Mouse (Mus musculus): ENCODE data around the gene Olfr323. TPM values are rescaled to one million over a fixed set of nuclear protein-coding genes. Genes with fewer than 3 reads are reported as not detected.

Olfr323 gene
- polyA plus RNA-seq, 2 experiments = not detected

DNA sequence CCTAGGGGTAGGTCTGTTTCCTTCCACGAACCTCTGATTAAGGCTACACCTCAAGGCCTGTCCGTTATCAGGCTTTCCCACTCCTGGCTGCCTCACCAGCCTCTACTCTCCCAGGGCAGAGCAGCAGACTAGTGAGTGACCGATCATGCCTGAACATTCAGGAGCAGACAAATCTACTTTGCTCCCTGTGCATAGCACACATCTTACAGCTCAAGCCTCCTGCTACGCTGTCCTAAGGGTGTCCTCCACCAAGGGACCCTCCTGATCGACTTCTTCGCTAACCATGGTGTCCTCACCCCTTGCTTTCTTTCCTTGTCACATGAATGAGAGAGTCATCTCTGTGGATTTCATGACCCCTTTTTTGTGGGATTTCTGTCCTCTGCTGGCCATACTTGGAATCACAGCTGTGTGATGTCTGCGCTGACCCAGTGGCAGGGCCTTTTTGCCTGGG lies 42.4 kb downstream of the Olfr323 start:
- no peak for TF ChIP-seq POLR2A (IDR thresholded peaks at IDR 0.05; ENCODE audit: borderline replicate concordance, extremely low read depth, insufficient read depth, insufficient read length)
- 70% methylated on average over 7 of the region's 7 CpGs for WGBS
- no peak overlapping the region for H3K4me3 ChIP-seq (replicated peaks; ENCODE audit: low read length)
- DNase-seq (ENCODE audit: low spot score) (no peak), ATAC-seq (ENCODE audit: low FRiP score, low read depth) (no peak)
- H3K4me1 ChIP-seq (ENCODE audit: control insufficient read depth, insufficient read depth, low read length) = no peaks in the 10 kb centered on the region
- no peak overlapping the region for H3K27ac ChIP-seq (replicated peaks; ENCODE audit: low read depth, low read length)
- no peak overlapping the region for H3K4me2 ChIP-seq (replicated peaks; ENCODE audit: low read depth, low read length, severe bottlenecking)
- H3K9me3 ChIP-seq (ENCODE audit: control insufficient read depth, low read length) = no peaks in the 10 kb centered on the region
- H3K9ac ChIP-seq (ENCODE audit: low read depth, low read length, severe bottlenecking) = no peak overlapping the region
- H3K27me3 ChIP-seq (ENCODE audit: control insufficient read depth, insufficient read depth, low read length) = no peaks in the 10 kb centered on the region
- H3K36me3 ChIP-seq (ENCODE audit: control insufficient read depth, insufficient read depth, low read length) = no peaks in the 10 kb centered on the region

DNA sequence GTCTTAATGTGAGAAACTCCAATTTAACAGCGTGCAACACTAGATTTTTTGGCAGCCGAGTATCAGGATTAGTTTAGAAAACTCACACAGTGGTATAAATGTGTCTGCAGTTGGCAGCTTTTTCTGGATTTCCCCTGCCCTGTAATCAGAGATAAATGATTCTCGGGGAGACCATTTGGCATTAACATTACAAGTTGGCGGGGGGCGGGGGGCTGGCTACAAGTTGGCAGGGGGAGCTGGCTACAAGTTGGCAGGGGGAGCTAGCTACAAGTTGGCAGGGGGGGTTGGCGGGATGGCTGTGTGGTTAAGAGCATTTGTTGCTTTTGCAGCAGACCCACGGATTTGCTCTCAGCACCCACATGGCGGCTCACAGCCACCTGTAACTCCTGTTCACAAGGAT lies 51.7 kb downstream of the Olfr323 start:
- WGBS = 71% methylated on average over 8 of the region's 8 CpGs
- Histone ChIP-seq H3K27me3 (ENCODE audit: control insufficient read depth, insufficient read depth, low read length) (no peaks in the 10 kb centered on the region), H3K27ac (replicated peaks; ENCODE audit: low read depth, low read length) (no peak overlapping the region), H3K4me2 (replicated peaks; ENCODE audit: low read depth, low read length, severe bottlenecking) (no peak overlapping the region), H3K4me3 (replicated peaks; ENCODE audit: low read length) (no peak overlapping the region), H3K4me1 (ENCODE audit: control insufficient read depth, insufficient read depth, low read length) (no peaks in the 10 kb centered on the region), H3K9me3 (ENCODE audit: control insufficient read depth, low read length) (no peaks in the 10 kb centered on the region), H3K9ac (ENCODE audit: low read depth, low read length, severe bottlenecking) (no peak overlapping the region), H3K36me3 (ENCODE audit: control insufficient read depth, insufficient read depth, low read length) (no peaks in the 10 kb centered on the region)
- no peak for ATAC-seq (ENCODE audit: low FRiP score, low read depth)
- DNase-seq (ENCODE audit: low spot score) = no peak
- no peak for TF ChIP-seq POLR2A (IDR thresholded peaks at IDR 0.05; ENCODE audit: borderline replicate concordance, extremely low read depth, insufficient read depth, insufficient read length)

DNA sequence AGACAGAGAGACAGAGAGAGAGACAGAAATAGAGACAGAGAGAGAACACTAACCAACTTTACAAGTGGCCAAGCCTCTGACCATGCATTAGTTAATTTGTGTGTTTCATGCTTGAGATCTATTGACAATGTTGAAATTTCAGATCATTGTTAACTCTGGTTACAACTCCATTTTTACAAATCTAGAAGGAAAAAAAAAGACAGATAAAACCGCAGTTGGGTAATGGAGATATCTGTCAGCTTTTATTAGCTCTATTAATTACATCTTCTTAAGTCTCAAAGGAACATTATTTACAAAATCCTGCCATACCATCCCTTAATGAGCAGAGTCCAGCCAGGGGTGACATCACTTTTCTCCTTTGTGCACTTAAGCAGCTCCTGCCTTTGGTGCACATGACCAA lies 52.9 kb downstream of the Olfr323 start, which contains the start of gene Olfr325:
Gene Olfr325, plus strand, starts transcription at position 301 of the 400 bp plus-strand sequence.
- Histone ChIP-seq H3K4me1 (ENCODE audit: control insufficient read depth, insufficient read depth, low read length) (no peaks in the 10 kb centered on the region), H3K27ac (replicated peaks; ENCODE audit: low read depth, low read length) (no peak within 1 kb of the TSS), H3K4me3 (replicated peaks; ENCODE audit: low read length) (no peak within 1 kb of the TSS), H3K9me3 (ENCODE audit: control insufficient read depth, low read length) (no peaks in the 10 kb centered on the region), H3K4me2 (replicated peaks; ENCODE audit: low read depth, low read length, severe bottlenecking) (no peak within 1 kb of the TSS), H3K36me3 (ENCODE audit: control insufficient read depth, insufficient read depth, low read length) (no peaks in the 10 kb centered on the region), H3K27me3 (ENCODE audit: control insufficient read depth, insufficient read depth, low read length) (no peaks in the 10 kb centered on the region), H3K9ac (ENCODE audit: low read depth, low read length, severe bottlenecking) (no peak within 1 kb of the TSS)
- ATAC-seq (ENCODE audit: low FRiP score, low read depth) (no peak), DNase-seq (ENCODE audit: low spot score) (no peak)
- 88% methylated on average over 1 of the region's 1 CpGs for WGBS
- TF ChIP-seq POLR2A (IDR thresholded peaks at IDR 0.05; ENCODE audit: borderline replicate concordance, extremely low read depth, insufficient read depth, insufficient read length) = no peak

Other genes with a start within 250 kb of the Olfr323 start
- gene 1810065E05Rik, start 209.4 kb downstream of the Olfr323 start, polyA plus RNA-seq (2012; rRNA removed) = not detected in 2 replicates
- gene 1810065E05Rik, start 209.4 kb downstream of the Olfr323 start, polyA plus RNA-seq (2014; fragmentation: Nextera tagmentation; extraction: Ambion mirVana) = not detected in 2 replicates
- not detected in 2 replicates for gene Gm12253, start 197.9 kb downstream of the Olfr323 start, polyA plus RNA-seq (2012; rRNA removed)
- gene Gm12253, start 197.9 kb downstream of the Olfr323 start, polyA plus RNA-seq (2014; fragmentation: Nextera tagmentation; extraction: Ambion mirVana) = not detected in 2 replicates
- gene Lypd9, start 177.6 kb downstream of the Olfr323 start, polyA plus RNA-seq (2012; rRNA removed) = not detected in 2 replicates
- gene Lypd9, start 177.6 kb downstream of the Olfr323 start, polyA plus RNA-seq (2014; fragmentation: Nextera tagmentation; extraction: Ambion mirVana) = not detected in 2 replicates
- not detected in 2 replicates for gene Olfr30, start 168.2 kb downstream of the Olfr323 start, polyA plus RNA-seq (2012; rRNA removed)
- gene Olfr30, start 168.2 kb downstream of the Olfr323 start, polyA plus RNA-seq (2014; fragmentation: Nextera tagmentation; extraction: Ambion mirVana) = not detected in 2 replicates
- gene Olfr332, start 137.9 kb downstream of the Olfr323 start, polyA plus RNA-seq (2012; rRNA removed) = not detected in 2 replicates
- gene Olfr332, start 137.9 kb downstream of the Olfr323 start, polyA plus RNA-seq (2014; fragmentation: Nextera tagmentation; extraction: Ambion mirVana) = not detected in 2 replicates
- not detected in 2 replicates for gene Olfr331, start 127.9 kb downstream of the Olfr323 start, polyA plus RNA-seq (2012; rRNA removed)
- gene Olfr331, start 127.9 kb downstream of the Olfr323 start, polyA plus RNA-seq (2014; fragmentation: Nextera tagmentation; extraction: Ambion mirVana) = not detected in 2 replicates
- gene Olfr330, start 95.7 kb downstream of the Olfr323 start, polyA plus RNA-seq (2012; rRNA removed) = 0.06 TPM in 1 of 2 replicates, not detected in the other
- gene Olfr330, start 95.7 kb downstream of the Olfr323 start, polyA plus RNA-seq (2014; fragmentation: Nextera tagmentation; extraction: Ambion mirVana) = not detected in 2 replicates
- gene Olfr329-ps, start 84.1 kb downstream of the Olfr323 start, polyA plus RNA-seq (2012; rRNA removed) = 0.09 TPM in 1 of 2 replicates, not detected in the other
- not detected in 2 replicates for gene Olfr329-ps, start 84.1 kb downstream of the Olfr323 start, polyA plus RNA-seq (2014; fragmentation: Nextera tagmentation; extraction: Ambion mirVana)
- 0.01 TPM in 1 of 2 replicates, not detected in the other for gene Olfr328, start 74.9 kb downstream of the Olfr323 start, polyA plus RNA-seq (2012; rRNA removed)
- gene Olfr328, start 74.9 kb downstream of the Olfr323 start, polyA plus RNA-seq (2014; fragmentation: Nextera tagmentation; extraction: Ambion mirVana) = 0.07 and 0.11 TPM in 2 replicates
- gene Olfr224, start 59.9 kb downstream of the Olfr323 start, polyA plus RNA-seq (2012; rRNA removed) = 0.09 and 0.15 TPM in 2 replicates
- gene Olfr224, start 59.9 kb downstream of the Olfr323 start, polyA plus RNA-seq (2014; fragmentation: Nextera tagmentation; extraction: Ambion mirVana) = not detected in 2 replicates
- gene Olfr325, start 52.8 kb downstream of the Olfr323 start, polyA plus RNA-seq (2012; rRNA removed) = not detected in 2 replicates
- not detected in 2 replicates for gene Olfr325, start 52.8 kb downstream of the Olfr323 start, polyA plus RNA-seq (2014; fragmentation: Nextera tagmentation; extraction: Ambion mirVana)
- not detected in 2 replicates for gene Olfr324, start 35.4 kb downstream of the Olfr323 start, polyA plus RNA-seq (2012; rRNA removed)
- gene Olfr324, start 35.4 kb downstream of the Olfr323 start, polyA plus RNA-seq (2014; fragmentation: Nextera tagmentation; extraction: Ambion mirVana) = not detected in 2 replicates
- gene 2210407C18Rik, start 14.4 kb downstream of the Olfr323 start, polyA plus RNA-seq (2012; rRNA removed) = not detected in 2 replicates
- not detected in 2 replicates for gene 2210407C18Rik, start 14.4 kb downstream of the Olfr323 start, polyA plus RNA-seq (2014; fragmentation: Nextera tagmentation; extraction: Ambion mirVana)
- 0.06 and 0.14 TPM in 2 replicates for gene Trim58, start 10.0 kb upstream of the Olfr323 start, polyA plus RNA-seq (2012; rRNA removed)
- not detected in 2 replicates for gene Trim58, start 10.0 kb upstream of the Olfr323 start, polyA plus RNA-seq (2014; fragmentation: Nextera tagmentation; extraction: Ambion mirVana)
- not detected in 2 replicates for gene Olfr322, start 28.3 kb upstream of the Olfr323 start, polyA plus RNA-seq (2012; rRNA removed)
- not detected in 2 replicates for gene Olfr322, start 28.3 kb upstream of the Olfr323 start, polyA plus RNA-seq (2014; fragmentation: Nextera tagmentation; extraction: Ambion mirVana)
- not detected in 2 replicates for gene Olfr320, start 50.6 kb upstream of the Olfr323 start, polyA plus RNA-seq (2012; rRNA removed)
- gene Olfr320, start 50.6 kb upstream of the Olfr323 start, polyA plus RNA-seq (2014; fragmentation: Nextera tagmentation; extraction: Ambion mirVana) = not detected in 2 replicates
- not detected in 2 replicates for gene Olfr319, start 68.7 kb upstream of the Olfr323 start, polyA plus RNA-seq (2012; rRNA removed)
- not detected in 2 replicates for gene Olfr319, start 68.7 kb upstream of the Olfr323 start, polyA plus RNA-seq (2014; fragmentation: Nextera tagmentation; extraction: Ambion mirVana)
- not detected in 2 replicates for gene Olfr318, start 93.5 kb upstream of the Olfr323 start, polyA plus RNA-seq (2012; rRNA removed)
- gene Olfr318, start 93.5 kb upstream of the Olfr323 start, polyA plus RNA-seq (2014; fragmentation: Nextera tagmentation; extraction: Ambion mirVana) = not detected in 2 replicates
- not detected in 2 replicates for gene Olfr317, start 108.7 kb upstream of the Olfr323 start, polyA plus RNA-seq (2012; rRNA removed)
- gene Olfr317, start 108.7 kb upstream of the Olfr323 start, polyA plus RNA-seq (2014; fragmentation: Nextera tagmentation; extraction: Ambion mirVana) = not detected in 2 replicates
- not detected in 2 replicates for gene Olfr316, start 122.2 kb upstream of the Olfr323 start, polyA plus RNA-seq (2012; rRNA removed)
- gene Olfr316, start 122.2 kb upstream of the Olfr323 start, polyA plus RNA-seq (2014; fragmentation: Nextera tagmentation; extraction: Ambion mirVana) = not detected in 2 replicates
- not detected in 2 replicates for gene Olfr315, start 142.7 kb upstream of the Olfr323 start, polyA plus RNA-seq (2012; rRNA removed)
- gene Olfr315, start 142.7 kb upstream of the Olfr323 start, polyA plus RNA-seq (2014; fragmentation: Nextera tagmentation; extraction: Ambion mirVana) = not detected in 2 replicates
- gene Olfr314, start 152.5 kb upstream of the Olfr323 start, polyA plus RNA-seq (2012; rRNA removed) = not detected in 2 replicates
- not detected in 2 replicates for gene Olfr314, start 152.5 kb upstream of the Olfr323 start, polyA plus RNA-seq (2014; fragmentation: Nextera tagmentation; extraction: Ambion mirVana)
- gene Fam183b, start 171.5 kb upstream of the Olfr323 start, polyA plus RNA-seq (2012; rRNA removed) = not detected in 2 replicates
- gene Fam183b, start 171.5 kb upstream of the Olfr323 start, polyA plus RNA-seq (2014; fragmentation: Nextera tagmentation; extraction: Ambion mirVana) = not detected in 2 replicates
- not detected in 2 replicates for gene Olfr313, start 184.5 kb upstream of the Olfr323 start, polyA plus RNA-seq (2012; rRNA removed)
- gene Olfr313, start 184.5 kb upstream of the Olfr323 start, polyA plus RNA-seq (2014; fragmentation: Nextera tagmentation; extraction: Ambion mirVana) = not detected in 2 replicates
- not detected in 2 replicates for gene Olfr312, start 198.7 kb upstream of the Olfr323 start, polyA plus RNA-seq (2012; rRNA removed)
- gene Olfr312, start 198.7 kb upstream of the Olfr323 start, polyA plus RNA-seq (2014; fragmentation: Nextera tagmentation; extraction: Ambion mirVana) = not detected in 2 replicates
- gene Olfr311, start 208.8 kb upstream of the Olfr323 start, polyA plus RNA-seq (2012; rRNA removed) = not detected in 2 replicates
- gene Olfr311, start 208.8 kb upstream of the Olfr323 start, polyA plus RNA-seq (2014; fragmentation: Nextera tagmentation; extraction: Ambion mirVana) = not detected in 2 replicates
- gene Gm12258, start 216.7 kb upstream of the Olfr323 start, polyA plus RNA-seq (2012; rRNA removed) = 12.5 and 16.2 TPM in 2 replicates
- gene Gm12258, start 216.7 kb upstream of the Olfr323 start, polyA plus RNA-seq (2014; fragmentation: Nextera tagmentation; extraction: Ambion mirVana) = 10.7 and 10.9 TPM in 2 replicates
- gene 2810021J22Rik, start 236.7 kb upstream of the Olfr323 start, polyA plus RNA-seq (2012; rRNA removed) = 5.5 and 5.7 TPM in 2 replicates
- 7.8 and 9.2 TPM in 2 replicates for gene 2810021J22Rik, start 236.7 kb upstream of the Olfr323 start, polyA plus RNA-seq (2014; fragmentation: Nextera tagmentation; extraction: Ambion mirVana)

All from limb, embryonic 14.5 days (tissue).